Mouse (Mus musculus) G1E (cell line): ENCODE data around the gene Lztr1.

ENCODE experiments used
- CTCF ChIP-seq: IDR thresholded peaks from 2 replicates; pipeline ENCODE4 v1.5.1; 2012; ENCODE audit warnings: low read depth, low read length, inconsistent platforms, mixed read lengths
- POLR2AphosphoS5 ChIP-seq: IDR thresholded peaks from 2 replicates; pipeline ENCODE4 v1.6.1; 2012; ENCODE audit warnings: low read depth, low read length, inconsistent platforms; ENCODE audit not compliant: insufficient replicate concordance

- TF ChIP-seq POLR2AphosphoS5 (no peak), CTCF (no peak)
Measured at GRCm38 (mm10) chr16:17563580-17563979, 55.1 kb downstream of the Lztr1 start.
